Comparison of ENCODE assay signal across 8 mouse cellular contexts in genomic region chr2:94262917-94263529, GRCm38 (mm10).
A peak's percentile ranks its signal among the peaks of the same experiment; 100 is the strongest.
DNase-seq lines count a peak whose midpoint lies in the region; ATAC-seq and TF ChIP-seq lines count a peak whose summit lies in the region.

No protein-coding gene starts in this region.

- no peak for TF ChIP-seq CTCF in brain, embryonic 14.5 days (IDR thresholded peaks at IDR 0.05; ENCODE audit: borderline replicate concordance, extremely low read depth, insufficient read depth, insufficient read length)

- DNase-seq in heart, postnatal 14 days, result no peak
- DNase-seq in brain, embryonic 14.5 days (ENCODE audit: low read depth), result peak; percentile 51
- DNase-seq in midbrain, embryonic 14.5 days, result no peak
- DNase-seq in gastrocnemius, postnatal 10 days, result no peak
- DNase-seq in right cerebral cortex, adult 2 months (ENCODE audit: low spot score in 2 of 2), result no peak
- DNase-seq in ovary, postnatal 36 days (ENCODE audit: low spot score), result no peak

- no peak for TF ChIP-seq POLR2A in brain, embryonic 14.5 days (IDR thresholded peaks at IDR 0.05; ENCODE audit: borderline replicate concordance, extremely low read depth, insufficient read depth, insufficient read length, poor library complexity, severe bottlenecking)

- 0 out of 2 replicates have a peak, but pooled peaks cover 7% of the 10 kb centered on the region for H3K27me3 ChIP-seq in heart, embryonic 15.5 days
- peaks cover 13% of the 10 kb centered on the region for H3K27me3 ChIP-seq in hindbrain, embryonic 12.5 days
- H3K27me3 ChIP-seq in midbrain, embryonic 14.5 days (ENCODE audit: control insufficient read depth, insufficient read depth, low read length), result no peaks in the 10 kb centered on the region

- WGBS in heart, embryonic 15.5 days, result 3% methylated on average over 13 of the region's 13 CpGs
- 3% methylated on average over 10 of the region's 13 CpGs for WGBS in hindbrain, embryonic 12.5 days
- 1% methylated on average over 13 of the region's 13 CpGs for WGBS in midbrain, embryonic 14.5 days

- peak overlapping the region; percentile 52 for H3K4me3 ChIP-seq in heart, embryonic 15.5 days
- H3K4me3 ChIP-seq in hindbrain, embryonic 12.5 days, result peak overlapping the region; percentile 29
- H3K4me3 ChIP-seq in midbrain, embryonic 14.5 days (replicated peaks; ENCODE audit: low read depth, low read length), result peak overlapping the region; percentile 32

- intact Hi-C loops in heart, postnatal 14 days (cut with DNase I), result no loop called here

- H3K9ac ChIP-seq in heart, embryonic 15.5 days, result peak overlapping the region; percentile 63
- H3K9ac ChIP-seq in hindbrain, embryonic 12.5 days, result peak overlapping the region; percentile 49; the same call in 1 of the 2 replicates
- H3K9ac ChIP-seq in midbrain, embryonic 14.5 days (replicated peaks; ENCODE audit: low read length), result no peak overlapping the region; the same call in 1 of the 2 replicates

- peak overlapping the region; percentile 88 for H3K4me2 ChIP-seq in heart, embryonic 15.5 days
- H3K4me2 ChIP-seq in hindbrain, embryonic 12.5 days (replicated peaks), result peak overlapping the region; percentile 62
- peak overlapping the region; percentile 81 for H3K4me2 ChIP-seq in midbrain, embryonic 14.5 days (ENCODE audit: low read length)

- no peaks in the 10 kb centered on the region for H3K36me3 ChIP-seq in heart, embryonic 15.5 days
- no peaks in the 10 kb centered on the region for H3K36me3 ChIP-seq in hindbrain, embryonic 12.5 days
- H3K36me3 ChIP-seq in midbrain, embryonic 14.5 days (ENCODE audit: control insufficient read depth, insufficient read depth, low read length), result no peaks in the 10 kb centered on the region

- no peak for ATAC-seq in heart, embryonic 15.5 days (replicated peaks; ENCODE audit: insufficient number of reproducible peaks, insufficient read depth, low FRiP score, low read depth)
- ATAC-seq in hindbrain, embryonic 12.5 days (ENCODE audit: low FRiP score), result no peak
- no peak for ATAC-seq in midbrain, embryonic 14.5 days (ENCODE audit: low FRiP score, low TSS enrichment)

- peaks cover 49% of the 10 kb centered on the region for H3K4me1 ChIP-seq in heart, embryonic 15.5 days (replicated peaks)
- H3K4me1 ChIP-seq in hindbrain, embryonic 12.5 days, result peaks cover 38% of the 10 kb centered on the region
- peaks cover 27% of the 10 kb centered on the region for H3K4me1 ChIP-seq in midbrain, embryonic 14.5 days (ENCODE audit: control insufficient read depth, insufficient read depth, low read length)

- H3K9me3 ChIP-seq in heart, embryonic 15.5 days (replicated peaks), result no peaks in the 10 kb centered on the region
- no peaks in the 10 kb centered on the region for H3K9me3 ChIP-seq in hindbrain, embryonic 12.5 days (replicated peaks)
- no peaks in the 10 kb centered on the region for H3K9me3 ChIP-seq in midbrain, embryonic 14.5 days (ENCODE audit: control insufficient read depth, low read length)

- H3K27ac ChIP-seq in heart, embryonic 15.5 days, result peak overlapping the region; percentile 74
- H3K27ac ChIP-seq in hindbrain, embryonic 12.5 days, result no peak overlapping the region
- H3K27ac ChIP-seq in midbrain, embryonic 14.5 days (replicated peaks; ENCODE audit: low read depth, low read length), result peak overlapping the region; percentile 32; the same call in 1 of the 2 replicates
